Mouse (Mus musculus) brain, adult 2 months (tissue): ENCODE measurements around the gene Creb3l4.
A peak's percentile ranks its signal among the peaks of the same experiment; 100 is the strongest.
"Not testable (repeated sequence)": the region's sequence is repeated elsewhere in the genome, so short reads cannot be mapped to it uniquely, and the experiment has no call there.

Source experiments
- DNase-seq: peaks from one replicate; pipeline ENCODE4 v3.0.0; 2011; ENCODE audit warnings: low read depth, low spot score

Creb3l4 gene

DNA sequence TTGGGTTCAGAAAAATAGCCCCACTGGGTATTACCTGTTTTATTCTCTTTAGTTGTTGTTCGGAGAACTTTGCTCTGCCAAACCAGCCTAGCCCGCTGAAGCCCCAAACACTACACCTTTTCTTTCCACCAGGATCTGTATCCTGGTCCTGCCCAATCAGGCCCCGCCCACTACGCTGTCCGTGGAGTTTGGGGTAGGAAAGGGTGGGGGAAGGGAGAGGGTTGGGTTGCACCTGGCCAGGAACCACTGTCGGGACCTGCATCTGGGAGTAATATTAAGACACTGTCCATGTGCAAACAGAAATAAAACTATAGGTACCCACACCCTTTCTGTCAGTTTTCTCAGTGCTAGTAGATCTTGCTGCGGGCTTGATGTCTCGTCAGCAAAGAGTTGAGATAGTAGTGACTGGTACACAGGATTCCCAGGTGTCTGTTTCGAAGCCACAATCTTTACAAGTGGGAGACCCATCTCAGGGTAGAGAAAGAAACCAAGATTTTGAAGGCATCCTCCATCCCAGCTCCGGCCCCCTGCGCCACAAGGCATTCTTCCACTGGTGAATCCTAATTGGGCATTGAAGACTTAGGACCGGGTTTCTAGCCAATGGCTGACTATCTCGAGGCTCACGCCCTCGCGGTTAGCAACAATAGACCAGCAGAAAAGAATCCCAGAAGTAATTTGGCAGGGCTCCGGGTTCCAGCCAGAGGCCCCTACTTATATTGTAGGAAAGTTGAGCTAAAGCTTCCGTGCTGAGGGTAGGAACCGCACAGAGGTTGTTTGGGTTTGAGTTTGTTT is at the start of gene Creb3l4:
Gene Creb3l4 (minus strand): TSS at position 529 of the 792 bp plus-strand sequence.
- DNase-seq: peak; percentile 53

GRCm38 (mm10) chr3:90292345-90293275 is 49.3 kb upstream of the Creb3l4 start, which contains the start of gene Gatad2b:
TSS of gene Gatad2b (plus strand) at chr3:90293178.
- DNase-seq: peak; percentile 100

GRCm38 (mm10) chr3:90291982-90292344 is 48.7 kb upstream of the Creb3l4 start:
- DNase-seq: no peak

GRCm38 (mm10) chr3:90290602-90291001 is 47.3 kb upstream of the Creb3l4 start:
- DNase-seq: peak; percentile 30

DNA sequence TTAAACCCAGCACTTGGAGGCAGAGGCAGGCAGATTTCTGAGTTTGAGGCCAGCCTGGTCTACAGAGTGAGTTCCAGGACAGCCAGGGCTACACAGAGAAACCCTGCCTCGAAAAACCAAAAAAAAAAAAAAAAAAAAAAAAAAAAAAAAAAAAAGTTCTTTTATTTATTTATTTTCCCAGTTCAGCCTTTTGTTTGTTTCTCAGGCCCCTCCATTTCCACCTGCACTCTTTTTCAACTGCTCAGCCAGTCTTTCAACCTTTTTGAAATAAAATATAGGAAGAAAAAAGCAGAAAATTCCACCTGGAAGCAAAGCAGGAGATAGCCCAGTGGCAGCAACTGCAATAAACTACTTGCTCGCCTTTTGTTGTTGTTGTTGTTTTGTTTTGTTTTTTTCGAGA is 46.1 kb upstream of the Creb3l4 start:
- DNase-seq: not testable (repeated sequence)

- DNase-seq: no peak
Measured at GRCm38 (mm10) chr3:90284150-90284549, 40.8 kb upstream of the Creb3l4 start.

- DNase-seq: peak; percentile 84
Measured at GRCm38 (mm10) chr3:90280708-90281107, 37.4 kb upstream of the Creb3l4 start.

- no peak for DNase-seq
Measured at GRCm38 (mm10) chr3:90279743-90280142, 36.4 kb upstream of the Creb3l4 start.

- no peak for DNase-seq
Measured at GRCm38 (mm10) chr3:90279216-90279615, 35.9 kb upstream of the Creb3l4 start.

- DNase-seq: no peak
Measured at GRCm38 (mm10) chr3:90278211-90278610, 34.9 kb upstream of the Creb3l4 start.

DNA sequence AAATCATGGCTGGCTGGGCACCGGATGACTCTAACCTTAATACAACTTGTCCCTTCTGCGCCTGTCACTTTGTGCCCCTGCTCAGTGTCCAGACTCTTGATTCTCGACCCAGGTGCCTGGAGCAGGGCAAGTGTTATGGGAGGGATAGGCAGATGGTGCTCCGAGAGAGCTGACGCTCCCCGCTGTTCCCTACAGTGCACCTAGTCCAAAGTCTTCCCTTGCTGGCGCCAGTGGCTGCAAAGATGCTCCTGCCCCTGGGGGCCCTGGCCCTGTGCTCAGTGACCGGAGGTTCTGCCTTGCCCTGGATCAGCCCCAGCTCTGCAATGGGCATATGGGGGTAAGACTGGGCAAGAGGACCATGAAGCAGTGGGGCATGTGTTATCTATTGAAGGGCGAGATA is 34.5 kb upstream of the Creb3l4 start:
- peak; percentile 93 for DNase-seq

- no peak for DNase-seq
Measured at GRCm38 (mm10) chr3:90276858-90277257, 33.5 kb upstream of the Creb3l4 start.

GRCm38 (mm10) chr3:90275286-90275685 is 32.0 kb upstream of the Creb3l4 start:
- DNase-seq: peak; percentile 86

- no peak for DNase-seq
Measured at GRCm38 (mm10) chr3:90273855-90274254, 30.5 kb upstream of the Creb3l4 start.

GRCm38 (mm10) chr3:90272170-90272569 is 28.9 kb upstream of the Creb3l4 start:
- peak; percentile 32 for DNase-seq

DNA sequence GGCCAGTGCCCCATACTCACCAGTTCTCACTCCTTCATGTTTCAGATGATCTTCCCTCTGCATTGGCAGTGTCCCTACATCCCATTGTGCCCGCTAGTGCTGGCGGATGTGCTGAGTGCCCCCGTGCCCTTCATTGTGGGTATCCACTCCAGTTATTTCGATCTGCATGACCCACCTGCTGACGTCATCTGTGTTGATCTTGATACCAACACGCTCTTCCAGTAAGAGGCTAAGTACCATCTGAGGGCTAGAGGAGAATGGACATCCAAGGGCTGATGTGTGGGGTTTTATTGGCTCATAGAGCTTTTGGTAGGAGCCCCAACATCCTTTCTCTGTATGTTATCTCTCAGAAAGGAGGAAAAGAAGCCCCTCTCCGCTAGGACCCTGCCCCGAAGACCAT is 27.5 kb upstream of the Creb3l4 start:
- DNase-seq: no peak

- DNase-seq: no peak
Measured at GRCm38 (mm10) chr3:90268971-90269370, 25.7 kb upstream of the Creb3l4 start.

- DNase-seq: no peak
Measured at GRCm38 (mm10) chr3:90268190-90268589, 24.9 kb upstream of the Creb3l4 start.

- no peak for DNase-seq
Measured at GRCm38 (mm10) chr3:90266901-90267775, 23.8 kb upstream of the Creb3l4 start.

GRCm38 (mm10) chr3:90265932-90266741 is 22.8 kb upstream of the Creb3l4 start:
- DNase-seq: peak; percentile 86
